Mouse (Mus musculus) macrophage (primary cell): ENCODE measurements at regions not wholly inside any gene's neighbourhood (a gene's known extent, or its start where the extent isn't known, plus 50 kb on each side); places are given as distances from the start of the nearest gene placed in this dataset.
"Not testable (repeated sequence)": the region's sequence is repeated elsewhere in the genome, so short reads cannot be mapped to it uniquely, and the experiment has no call there.

ENCODE experiments used
- H3K27ac ChIP-seq: fragments of 350-480 bp; formaldehyde crosslinking; 2 replicates; pipeline ENCODE4 v1.9.0; 2021
- H3K36me3 ChIP-seq: fragments of 350-480 bp; formaldehyde crosslinking; 2 replicates; pipeline ENCODE4 v1.9.0; 2021; ENCODE audit errors: inconsistent target
- H3K4me3 ChIP-seq: fragments of 350-480 bp; formaldehyde crosslinking; 2 replicates; pipeline ENCODE4 v1.9.0; 2021; ENCODE audit errors: inconsistent target
- H3K79me2 ChIP-seq: fragments of 350-480 bp; formaldehyde crosslinking; 2 replicates; pipeline ENCODE4 v1.9.0; 2021; ENCODE audit errors: inconsistent target
- WGBS: methylation state at CpG from one replicate; pipeline ENCODE4 v1.1.7; 2026; ENCODE audit warnings: inconsistent platforms; ENCODE audit not compliant: missing documents; 5-methylcytosine and 5-hydroxymethylcytosine counted together

- no peaks in the 10 kb centered on the region for H3K36me3 ChIP-seq
- no peak overlapping the region for H3K4me3 ChIP-seq
- H3K79me2 ChIP-seq = no peaks in the 10 kb centered on the region
- WGBS = 80% methylated on average over 2 of the region's 2 CpGs
- H3K27ac ChIP-seq = no peak overlapping the region
These were observed 136.6 kb downstream of the Phlda1 start for GRCm38 (mm10) chr10:111642683-111643082.

GRCm38 (mm10) chr10:111653773-111654172 lies 147.7 kb downstream of the Phlda1 start:
- 92% methylated on average over 1 of the region's 2 CpGs for WGBS
- not testable (repeated sequence) for H3K36me3 ChIP-seq, H3K27ac ChIP-seq, H3K79me2 ChIP-seq, H3K4me3 ChIP-seq

DNA sequence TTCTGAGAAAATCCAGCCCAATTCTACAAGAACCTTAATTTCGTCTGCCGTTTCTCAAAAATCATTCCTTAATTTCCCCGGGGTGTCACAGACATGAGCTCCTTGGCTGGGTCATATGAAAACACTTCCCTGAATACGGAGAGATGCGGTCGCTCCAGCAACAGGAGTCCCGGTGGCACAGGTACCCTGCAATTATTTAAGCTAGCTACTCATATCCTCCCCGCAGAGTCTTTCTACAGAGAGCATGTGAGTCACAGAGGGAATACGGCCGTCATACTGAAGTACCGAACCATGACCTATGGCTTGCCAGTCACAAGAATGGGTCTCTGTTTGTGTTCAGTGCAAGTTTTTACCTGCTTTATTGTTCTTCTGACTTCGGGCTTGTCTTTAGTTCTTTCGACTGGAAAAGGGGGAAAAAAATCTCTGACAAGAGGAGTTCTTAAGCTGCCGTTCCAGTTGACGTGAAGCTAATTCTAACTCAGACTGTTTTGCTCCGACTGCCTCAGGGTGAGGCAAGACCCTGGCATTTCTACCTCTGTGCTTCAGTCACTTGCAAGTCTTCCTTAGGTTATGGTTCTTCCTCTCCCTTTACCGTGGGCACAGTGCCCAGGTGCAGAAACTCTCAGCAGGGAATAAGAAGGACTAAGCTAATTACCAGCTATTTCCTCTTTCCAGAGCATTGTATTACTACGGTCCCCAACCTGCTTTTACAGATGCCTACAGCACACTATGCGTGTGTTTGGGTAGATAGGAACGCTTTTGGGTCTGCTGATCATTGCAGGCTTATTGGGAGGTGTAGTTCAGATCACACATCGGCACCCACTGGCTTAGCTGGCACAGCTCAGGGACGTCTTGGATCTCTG lies 148.5 kb downstream of the Phlda1 start:
- no peaks in the 10 kb centered on the region for H3K79me2 ChIP-seq
- no peaks in the 10 kb centered on the region for H3K36me3 ChIP-seq
- no peak overlapping the region for H3K4me3 ChIP-seq
- WGBS = 78% methylated on average over 22 of the region's 22 CpGs
- H3K27ac ChIP-seq = no peak overlapping the region

DNA sequence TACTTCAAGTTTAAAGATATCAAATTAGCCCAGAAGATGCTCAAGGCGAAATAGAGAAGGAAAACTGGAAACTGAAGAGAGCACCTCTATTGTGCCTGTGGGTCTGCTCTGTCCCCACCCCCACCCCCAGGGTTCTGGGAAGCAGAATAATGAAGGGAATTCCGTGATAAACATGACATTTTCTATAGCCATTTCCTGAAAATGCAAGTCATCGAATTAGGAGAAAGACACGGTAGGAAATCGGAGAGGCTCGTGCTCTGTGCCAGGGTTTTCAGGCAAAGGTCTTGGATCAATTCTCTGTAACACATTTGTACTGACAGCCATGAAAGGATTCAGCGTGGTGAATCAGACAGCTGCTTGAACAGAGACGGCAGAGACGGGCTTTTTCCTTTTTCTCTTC lies 152.7 kb downstream of the Phlda1 start:
- 92% methylated on average over 9 of the region's 9 CpGs for WGBS
- Histone ChIP-seq H3K4me3 (no peak overlapping the region), H3K27ac (no peak overlapping the region), H3K79me2 (no peaks in the 10 kb centered on the region), H3K36me3 (no peaks in the 10 kb centered on the region)

GRCm38 (mm10) chr10:111662665-111663064 lies 156.6 kb downstream of the Phlda1 start:
- WGBS = 100% methylated on average over 1 of the region's 1 CpGs
- H3K79me2 ChIP-seq = no peaks in the 10 kb centered on the region
- no peaks in the 10 kb centered on the region for H3K36me3 ChIP-seq
- no peak overlapping the region for H3K27ac ChIP-seq
- H3K4me3 ChIP-seq = no peak overlapping the region

- H3K27ac ChIP-seq = no peak overlapping the region
- H3K79me2 ChIP-seq = no peaks in the 10 kb centered on the region
- WGBS = 89% methylated on average over 14 of the region's 14 CpGs
- H3K36me3 ChIP-seq = no peaks in the 10 kb centered on the region
- no peak overlapping the region for H3K4me3 ChIP-seq
These were observed 159.7 kb downstream of the Phlda1 start for GRCm38 (mm10) chr10:111665834-111666233.

- H3K36me3 ChIP-seq = no peaks in the 10 kb centered on the region
- no peak overlapping the region for H3K4me3 ChIP-seq
- 95% methylated on average over 13 of the region's 13 CpGs for WGBS
These were observed 160.9 kb downstream of the Phlda1 start for GRCm38 (mm10) chr10:111666963-111667362.

GRCm38 (mm10) chr10:111668639-111669038 lies 162.6 kb downstream of the Phlda1 start:
- no peak overlapping the region for H3K4me3 ChIP-seq
- H3K79me2 ChIP-seq = no peaks in the 10 kb centered on the region
- no peaks in the 10 kb centered on the region for H3K36me3 ChIP-seq
- WGBS = 100% methylated on average over 1 of the region's 1 CpGs
- no peak overlapping the region for H3K27ac ChIP-seq

More at GRCm38 (mm10) chr10:111666963-111667362, 160.9 kb downstream of the Phlda1 start:
- Histone ChIP-seq H3K27ac (no peak overlapping the region), H3K79me2 (no peaks in the 10 kb centered on the region)

DNA sequence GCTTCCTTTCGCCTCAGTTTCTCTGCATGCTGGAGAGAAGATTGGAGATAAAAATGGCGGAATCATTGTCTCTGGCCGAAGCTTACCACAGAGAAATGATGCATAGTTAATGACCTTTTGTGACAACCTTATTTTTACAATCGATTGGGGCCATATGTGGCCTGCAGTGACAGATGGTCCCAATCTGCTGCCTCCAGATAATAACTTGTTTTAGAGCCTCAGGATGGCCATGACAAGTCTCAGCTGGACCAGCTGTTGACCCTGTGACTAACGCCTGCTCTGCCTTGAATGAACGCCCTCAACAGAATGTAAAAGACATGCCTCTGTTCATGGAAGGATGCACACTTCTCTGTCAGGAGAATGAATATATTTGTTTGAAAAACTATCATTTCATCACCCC lies 163.6 kb downstream of the Phlda1 start:
- H3K4me3 ChIP-seq = no peak overlapping the region
- H3K79me2 ChIP-seq = no peaks in the 10 kb centered on the region
- WGBS = 97% methylated on average over 6 of the region's 6 CpGs
- no peaks in the 10 kb centered on the region for H3K36me3 ChIP-seq
- no peak overlapping the region for H3K27ac ChIP-seq

- H3K4me3 ChIP-seq = no peak overlapping the region
- H3K79me2 ChIP-seq = no peaks in the 10 kb centered on the region
- no peaks in the 10 kb centered on the region for H3K36me3 ChIP-seq
- 76% methylated on average over 14 of the region's 14 CpGs for WGBS
- no peak overlapping the region for H3K27ac ChIP-seq
These were observed 164.6 kb downstream of the Phlda1 start for GRCm38 (mm10) chr10:111670666-111671065.

DNA sequence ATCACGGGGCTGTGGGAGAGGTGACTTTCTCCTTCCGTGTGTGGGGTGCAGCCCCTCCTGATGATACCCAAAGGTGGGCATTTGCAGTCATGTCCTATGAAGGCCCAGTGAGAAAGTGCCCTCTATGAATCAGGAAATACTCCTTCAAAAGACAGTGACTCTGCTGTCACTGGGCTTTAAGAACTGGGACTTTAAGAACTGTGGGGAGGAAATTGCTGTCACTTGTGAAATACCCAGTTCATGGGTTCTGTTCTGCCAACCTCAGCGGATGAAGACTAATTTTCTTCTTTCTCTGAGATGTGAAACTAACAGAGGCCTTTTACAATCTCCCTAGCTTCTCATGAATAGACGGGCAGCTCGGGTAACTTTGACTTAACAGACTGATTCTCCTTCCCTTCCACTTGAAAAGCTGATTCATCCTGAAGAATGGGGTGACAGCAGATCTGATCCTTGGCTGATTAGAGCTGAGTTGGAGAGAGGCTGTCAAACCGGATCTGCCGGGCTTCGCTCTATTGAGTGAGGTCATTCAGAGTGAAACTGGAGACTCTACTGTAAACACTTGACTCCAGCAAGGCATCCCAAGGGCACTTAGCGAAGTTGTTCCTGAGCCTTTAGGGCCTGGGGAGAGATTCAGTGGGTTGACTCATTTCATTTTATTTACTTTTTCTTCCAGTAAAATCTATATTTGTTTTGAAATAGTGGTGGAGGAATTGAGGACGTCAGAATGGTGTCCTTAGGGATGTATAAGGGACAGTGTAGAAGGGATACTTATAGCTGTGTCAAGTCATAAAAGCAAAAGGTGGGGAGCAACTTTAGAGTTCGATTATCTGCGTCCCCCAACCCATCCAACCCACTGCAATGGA lies 166.6 kb downstream of the Phlda1 start:
- Histone ChIP-seq H3K4me3 (no peak overlapping the region), H3K79me2 (no peaks in the 10 kb centered on the region), H3K36me3 (no peaks in the 10 kb centered on the region), H3K27ac (peak overlapping the region; percentile 62)
- 52% methylated on average over 12 of the region's 12 CpGs for WGBS

- H3K27ac ChIP-seq = peak overlapping the region; percentile 62
- H3K4me3 ChIP-seq = no peak overlapping the region
- H3K79me2 ChIP-seq = no peaks in the 10 kb centered on the region
- H3K36me3 ChIP-seq = no peaks in the 10 kb centered on the region
These were observed 167.2 kb downstream of the Phlda1 start for GRCm38 (mm10) chr10:111673317-111673610.

GRCm38 (mm10) chr10:111676255-111676654 lies 170.2 kb downstream of the Phlda1 start:
- no peaks in the 10 kb centered on the region for H3K36me3 ChIP-seq
- H3K27ac ChIP-seq = no peak overlapping the region
- no peaks in the 10 kb centered on the region for H3K79me2 ChIP-seq
- H3K4me3 ChIP-seq = no peak overlapping the region
- 60% methylated on average over 4 of the region's 4 CpGs for WGBS

GRCm38 (mm10) chr10:111680919-111681318 lies 174.8 kb downstream of the Phlda1 start:
- H3K4me3 ChIP-seq = no peak overlapping the region
- WGBS = 95% methylated on average over 4 of the region's 4 CpGs
- H3K27ac ChIP-seq = no peak overlapping the region
- no peaks in the 10 kb centered on the region for H3K36me3 ChIP-seq
- no peaks in the 10 kb centered on the region for H3K79me2 ChIP-seq
